Mouse (Mus musculus): ENCODE data around the gene Nes. TPM values are rescaled to one million over a fixed set of nuclear protein-coding genes. Genes with fewer than 3 reads are reported as not detected.
A peak's percentile ranks its signal among the peaks of the same experiment; 100 is the strongest.

Gene Nes
- polyA plus RNA-seq, 1 experiment from 2014 or later: 28.9 TPM

DNA sequence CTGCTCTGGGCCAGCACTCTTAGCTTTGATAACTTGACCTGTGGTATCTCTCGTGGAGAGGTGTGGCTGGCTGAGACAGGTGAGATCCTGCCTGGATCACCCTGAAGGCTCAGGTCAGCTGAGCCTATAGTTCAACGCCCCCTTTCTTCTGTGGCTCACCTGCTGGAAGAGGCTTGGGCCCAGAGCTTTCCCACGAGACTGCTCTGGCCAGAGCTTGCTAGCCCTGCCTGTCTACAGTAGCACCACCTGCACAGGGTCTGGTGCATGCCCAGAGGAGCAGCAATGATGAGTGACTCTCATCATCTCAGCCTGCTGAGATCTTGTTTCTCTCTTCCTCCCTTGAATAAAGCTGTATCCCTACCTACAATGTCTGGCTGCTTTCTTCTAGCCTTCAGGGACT lies 9.2 kb downstream of the Nes start:
- no peak for TF ChIP-seq CTCF (IDR thresholded peaks at IDR 0.05; ENCODE audit: low read depth)
- Histone ChIP-seq H3K9ac (ENCODE audit: low read depth, low read length) (no peak overlapping the region), H3K4me2 (ENCODE audit: low read length) (no peak overlapping the region), H3K9me3 (replicated peaks; ENCODE audit: low read length) (no peaks in the 10 kb centered on the region), H3K4me1 (replicated peaks; ENCODE audit: insufficient read depth, low read length) (peaks cover 34% of the 10 kb centered on the region), H3K4me3 (replicated peaks; ENCODE audit: low read depth, low read length) (no peak overlapping the region), H3K27me3 (ENCODE audit: insufficient read depth, low read length) (no peaks in the 10 kb centered on the region), H3K27ac (peak overlapping the region; percentile 20; the same call in 1 of the 2 replicates), H3K36me3 (ENCODE audit: insufficient read depth, low read length) (peaks cover 7% of the 10 kb centered on the region; the same call in 1 of the 2 replicates)
- WGBS: 54% methylated on average over 3 of the region's 3 CpGs
- DNase-seq (ENCODE audit: low spot score) (no peak), ATAC-seq (replicated peaks; ENCODE audit: low FRiP score, low read depth) (no peak)

DNA sequence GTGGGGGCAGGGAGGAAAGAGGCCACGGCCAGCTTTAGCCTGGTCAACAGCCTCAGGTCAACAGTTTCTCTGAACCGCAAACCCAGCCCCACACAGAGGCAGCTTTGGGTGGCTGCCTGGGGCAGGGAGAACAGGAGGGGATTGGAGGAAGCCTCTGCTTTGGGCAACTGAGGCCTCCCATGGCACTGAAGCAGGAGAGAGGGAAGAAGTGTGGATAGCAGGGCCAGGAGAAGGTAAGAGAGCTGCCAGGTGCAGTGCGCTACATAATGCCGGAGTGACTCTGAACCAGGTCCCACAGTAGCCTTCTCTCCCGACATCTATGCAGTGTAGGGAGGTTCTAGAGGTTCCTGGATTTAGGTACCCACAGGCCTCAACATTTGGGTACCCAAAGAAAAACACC lies 9.8 kb downstream of the Nes start:
- WGBS: 53% methylated on average over 5 of the region's 5 CpGs
- DNase-seq (ENCODE audit: low spot score) (no peak), ATAC-seq (replicated peaks; ENCODE audit: low FRiP score, low read depth) (no peak)
- Histone ChIP-seq H3K27me3 (ENCODE audit: insufficient read depth, low read length) (no peaks in the 10 kb centered on the region), H3K9me3 (replicated peaks; ENCODE audit: low read length) (no peaks in the 10 kb centered on the region), H3K4me3 (replicated peaks; ENCODE audit: low read depth, low read length) (no peak overlapping the region), H3K36me3 (ENCODE audit: insufficient read depth, low read length) (peaks cover 7% of the 10 kb centered on the region; the same call in 1 of the 2 replicates), H3K4me1 (replicated peaks; ENCODE audit: insufficient read depth, low read length) (peaks cover 38% of the 10 kb centered on the region), H3K4me2 (ENCODE audit: low read length) (no peak overlapping the region), H3K27ac (0 out of 2 replicates have a peak overlapping the region, but pooled peaks have one; percentile 86), H3K9ac (ENCODE audit: low read depth, low read length) (no peak overlapping the region)
- TF ChIP-seq CTCF (IDR thresholded peaks at IDR 0.05; ENCODE audit: low read depth): no peak

DNA sequence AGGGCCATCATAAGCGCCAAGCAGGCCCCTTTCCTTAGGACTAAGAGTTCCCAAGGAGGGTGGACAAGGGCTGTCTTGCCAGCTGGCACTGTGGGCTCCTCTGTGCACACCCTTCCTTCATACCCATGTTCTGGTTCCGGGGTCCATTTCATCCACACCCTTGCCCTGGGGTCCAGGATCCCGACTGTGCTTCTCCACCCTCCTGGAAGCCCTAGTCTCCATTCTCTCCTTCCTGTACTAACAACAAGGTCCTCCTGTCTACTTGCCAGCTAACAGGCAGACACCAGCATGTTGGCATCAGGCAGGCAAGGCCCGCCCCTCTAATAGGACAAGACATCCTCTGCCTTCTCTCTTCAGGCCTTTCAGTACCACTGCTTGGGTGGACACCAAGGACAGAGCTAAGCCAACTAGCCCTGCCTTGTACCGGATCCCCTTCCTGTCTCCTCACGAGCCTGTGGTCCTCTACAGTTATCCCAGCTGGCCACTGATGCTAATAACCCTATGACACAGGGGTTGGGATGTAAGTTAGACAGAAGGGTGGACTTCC lies 10.4 kb downstream of the Nes start:
- Histone ChIP-seq H3K27ac (peak overlapping the region; percentile 86), H3K4me1 (replicated peaks; ENCODE audit: insufficient read depth, low read length) (peaks cover 44% of the 10 kb centered on the region), H3K4me2 (ENCODE audit: low read length) (no peak overlapping the region), H3K9ac (ENCODE audit: low read depth, low read length) (no peak overlapping the region), H3K4me3 (replicated peaks; ENCODE audit: low read depth, low read length) (no peak overlapping the region), H3K9me3 (replicated peaks; ENCODE audit: low read length) (no peaks in the 10 kb centered on the region), H3K27me3 (ENCODE audit: insufficient read depth, low read length) (no peaks in the 10 kb centered on the region), H3K36me3 (ENCODE audit: insufficient read depth, low read length) (peaks cover 7% of the 10 kb centered on the region; the same call in 1 of the 2 replicates)
- 71% methylated on average over 6 of the region's 6 CpGs for WGBS
- TF ChIP-seq CTCF (IDR thresholded peaks at IDR 0.05; ENCODE audit: low read depth): no peak
- ATAC-seq (replicated peaks; ENCODE audit: low FRiP score, low read depth): no peak
- no peak for DNase-seq (ENCODE audit: low spot score)

DNA sequence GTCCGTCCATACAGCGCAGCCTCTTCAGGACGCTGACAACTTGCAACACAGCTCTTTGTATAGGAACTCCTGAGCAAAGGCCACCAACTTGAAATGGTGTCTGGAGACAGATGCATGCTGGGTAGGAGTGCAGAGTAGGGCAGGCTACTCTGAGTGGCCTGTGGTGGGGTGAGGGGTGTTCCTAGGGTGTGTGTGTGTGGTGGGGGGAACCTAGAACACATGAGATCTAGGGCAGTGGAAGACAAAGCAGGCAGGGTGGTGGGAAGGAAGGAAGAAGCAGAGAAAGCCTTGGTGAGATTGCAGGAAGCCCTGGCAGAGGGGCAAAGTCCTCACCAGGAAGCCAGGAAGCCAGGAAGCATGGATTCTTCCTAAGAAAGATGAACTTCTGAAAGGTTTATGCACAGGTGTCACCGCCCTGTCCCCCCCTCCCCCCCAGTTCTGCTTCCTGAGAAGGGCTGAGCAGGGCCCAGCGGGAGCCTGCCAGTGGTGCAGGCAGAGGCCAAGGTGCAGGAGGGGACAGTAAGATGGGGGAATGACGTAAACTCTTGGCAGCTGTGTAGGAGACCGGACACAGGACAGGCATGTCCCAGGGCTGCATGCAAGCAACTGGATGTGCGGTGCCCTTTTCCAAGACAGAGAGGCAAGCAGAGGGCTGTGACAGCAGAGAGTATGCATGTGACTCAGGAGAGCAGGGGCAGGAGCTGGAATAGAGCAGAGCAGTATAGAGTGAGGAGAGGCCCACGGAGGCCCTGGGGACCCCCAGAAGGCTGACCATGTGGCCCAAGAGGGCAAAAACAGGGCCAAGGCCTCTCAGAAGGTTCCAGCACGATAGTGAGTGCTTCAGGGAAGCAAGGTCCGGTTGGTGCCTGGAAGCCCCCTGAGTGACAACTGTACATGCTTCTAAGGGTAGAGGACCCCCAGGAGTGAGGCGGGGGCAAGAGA lies 11.3 kb downstream of the Nes start:
- no peaks in the 10 kb centered on the region for H3K9me3 ChIP-seq (replicated peaks; ENCODE audit: low read length)
- no peak for TF ChIP-seq CTCF (IDR thresholded peaks at IDR 0.05; ENCODE audit: low read depth)
- ATAC-seq (replicated peaks; ENCODE audit: low FRiP score, low read depth): peak; percentile 19; the same call in 1 of the 2 replicates
- peak overlapping the region; percentile 31; the same call in 1 of the 2 replicates for H3K9ac ChIP-seq (ENCODE audit: low read depth, low read length)
- DNase-seq (ENCODE audit: low spot score): peak; percentile 75
- 25% methylated on average over 12 of the region's 12 CpGs for WGBS
- no peaks in the 10 kb centered on the region for H3K27me3 ChIP-seq (ENCODE audit: insufficient read depth, low read length)
- H3K4me2 ChIP-seq (ENCODE audit: low read length): peak overlapping the region; percentile 41
- no peak overlapping the region for H3K4me3 ChIP-seq (replicated peaks; ENCODE audit: low read depth, low read length)
- H3K4me1 ChIP-seq (replicated peaks; ENCODE audit: insufficient read depth, low read length): peaks cover 50% of the 10 kb centered on the region
- H3K36me3 ChIP-seq (ENCODE audit: insufficient read depth, low read length): 0 out of 2 replicates have a peak, but pooled peaks cover under 1% of the 10 kb centered on the region
- peak overlapping the region; percentile 86 for H3K27ac ChIP-seq

DNA sequence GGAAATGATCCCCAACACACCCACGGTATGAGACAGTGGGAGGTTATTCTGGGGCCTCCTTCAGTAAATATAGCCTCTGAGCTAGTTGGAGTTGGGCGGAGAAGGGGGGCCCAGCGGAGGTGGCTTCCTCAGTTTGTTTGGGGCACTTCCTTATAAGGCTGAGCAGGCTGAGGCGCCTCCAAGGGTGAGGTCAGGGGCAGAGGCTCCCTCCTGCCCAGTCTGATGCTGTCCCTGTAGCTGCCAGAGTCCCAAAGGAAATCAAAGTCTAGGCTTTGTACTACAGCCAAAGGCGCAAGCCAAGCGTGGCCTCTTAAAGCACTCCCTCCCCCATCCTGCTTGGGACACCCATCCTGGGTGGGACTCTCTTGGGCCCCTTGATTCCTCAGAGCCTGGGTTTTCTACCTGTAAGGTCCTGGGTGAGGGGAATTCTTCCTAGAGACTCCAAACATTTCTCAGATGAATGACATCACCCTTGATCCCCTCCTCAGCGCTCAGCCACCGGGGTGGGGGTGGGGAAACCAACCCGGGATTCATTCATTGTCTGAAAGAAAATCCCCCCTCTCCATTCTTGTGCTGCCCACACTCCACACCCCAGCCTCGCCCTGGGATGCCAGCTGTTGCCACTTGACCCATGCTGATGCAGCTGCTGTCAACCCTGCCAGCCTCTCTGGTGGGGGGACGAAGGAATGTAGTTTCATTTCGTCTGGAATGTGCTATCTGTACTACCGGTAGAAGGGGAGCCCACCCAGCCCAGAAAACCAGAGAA lies 12.1 kb downstream of the Nes start:
- TF ChIP-seq CTCF (IDR thresholded peaks at IDR 0.05; ENCODE audit: low read depth): no peak
- Histone ChIP-seq H3K9ac (ENCODE audit: low read depth, low read length) (peak overlapping the region; percentile 36; the same call in 1 of the 2 replicates), H3K27me3 (ENCODE audit: insufficient read depth, low read length) (no peaks in the 10 kb centered on the region), H3K4me1 (replicated peaks; ENCODE audit: insufficient read depth, low read length) (peaks cover 58% of the 10 kb centered on the region), H3K9me3 (replicated peaks; ENCODE audit: low read length) (no peaks in the 10 kb centered on the region), H3K4me2 (ENCODE audit: low read length) (peak overlapping the region; percentile 41), H3K27ac (peak overlapping the region; percentile 86), H3K36me3 (ENCODE audit: insufficient read depth, low read length) (no peaks in the 10 kb centered on the region), H3K4me3 (replicated peaks; ENCODE audit: low read depth, low read length) (no peak overlapping the region)
- DNase-seq (ENCODE audit: low spot score) (peak; percentile 84), ATAC-seq (replicated peaks; ENCODE audit: low FRiP score, low read depth) (peak; percentile 60)
- WGBS: 3% methylated on average over 13 of the region's 13 CpGs

DNA sequence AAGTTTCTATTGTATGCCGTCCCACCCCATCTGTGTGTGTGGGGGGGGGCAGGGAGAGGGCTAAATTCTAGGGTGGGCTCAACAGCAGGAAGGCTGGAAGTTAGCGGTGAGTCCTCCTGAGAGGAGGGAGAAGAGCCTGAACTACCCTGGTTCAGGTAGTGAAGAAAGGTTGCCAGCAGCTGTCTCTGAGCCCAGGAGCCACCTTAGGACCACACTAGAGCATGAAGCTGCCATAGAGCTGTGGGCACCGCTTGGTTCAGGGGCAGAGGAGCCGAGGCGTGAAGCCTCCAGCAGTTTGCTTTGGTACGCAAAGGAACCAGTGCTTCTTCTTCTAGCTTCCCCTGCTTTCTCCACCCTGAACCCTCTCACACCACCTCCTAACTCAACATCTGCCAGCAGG lies 12.7 kb downstream of the Nes start:
- ATAC-seq (replicated peaks; ENCODE audit: low FRiP score, low read depth) (no peak), DNase-seq (ENCODE audit: low spot score) (no peak)
- no peak overlapping the region for H3K9ac ChIP-seq (ENCODE audit: low read depth, low read length)
- 22% methylated on average over 6 of the region's 6 CpGs for WGBS
- H3K4me1 ChIP-seq (replicated peaks; ENCODE audit: insufficient read depth, low read length): peaks cover 60% of the 10 kb centered on the region
- peak overlapping the region; percentile 41; the same call in 1 of the 2 replicates for H3K4me2 ChIP-seq (ENCODE audit: low read length)
- H3K36me3 ChIP-seq (ENCODE audit: insufficient read depth, low read length): no peaks in the 10 kb centered on the region
- no peak overlapping the region for H3K4me3 ChIP-seq (replicated peaks; ENCODE audit: low read depth, low read length)
- no peaks in the 10 kb centered on the region for H3K9me3 ChIP-seq (replicated peaks; ENCODE audit: low read length)
- no peak for TF ChIP-seq CTCF (IDR thresholded peaks at IDR 0.05; ENCODE audit: low read depth)
- peak overlapping the region; percentile 86 for H3K27ac ChIP-seq
- H3K27me3 ChIP-seq (ENCODE audit: insufficient read depth, low read length): no peaks in the 10 kb centered on the region
